Mouse (Mus musculus) testis, adult 2 months (tissue): ENCODE data around the gene Map3k14.

Experiments
- CTCF ChIP-seq: fragments of 200-500 bp; IDR thresholded peaks from 2 replicates; pipeline ENCODE4 v1.5.1; 2012; ENCODE audit warnings: low read depth, mild to moderate bottlenecking, inconsistent platforms, low read length, moderate library complexity; ENCODE audit not compliant: control insufficient read depth, insufficient read depth, insufficient replicate concordance
- POLR2A ChIP-seq: fragments of 200-500 bp; IDR thresholded peaks from 2 replicates; pipeline ENCODE4 v1.6.1; 2012; ENCODE audit warnings: low read depth, mild to moderate bottlenecking, inconsistent platforms, low read length, moderate library complexity; ENCODE audit not compliant: control insufficient read depth

DNA sequence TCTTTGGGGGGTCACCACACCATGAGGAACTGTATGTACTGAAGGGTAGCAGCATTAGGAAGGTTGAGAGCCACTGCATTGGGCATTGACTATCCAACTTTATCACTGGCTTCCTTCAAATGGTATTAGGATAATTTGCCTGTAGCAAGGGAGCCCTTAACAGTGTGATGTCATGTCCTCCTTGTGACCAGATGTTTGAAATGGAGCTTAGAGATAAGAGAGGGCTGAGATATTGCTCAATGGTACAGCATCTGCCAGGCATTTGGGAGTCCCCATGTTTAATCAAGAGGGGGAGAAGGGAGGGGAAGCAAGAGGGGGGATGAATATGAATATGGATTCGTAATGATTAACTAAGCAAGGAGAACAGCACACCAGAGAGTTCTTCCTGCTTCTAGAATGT is 51.9 kb downstream of the Map3k14 start:
- no peak for TF ChIP-seq POLR2A
- TF ChIP-seq CTCF: no peak
